Mouse (Mus musculus) liver, adult 2 months (tissue): Measurements from ENCODE around the gene Kalrn. TPM values are rescaled to one million over a fixed set of nuclear protein-coding genes. Genes with fewer than 3 reads are reported as not detected.
A peak's percentile ranks its signal among the peaks of the same experiment; 100 is the strongest.

ENCODE experiments used
- DNase-seq: peaks from one replicate; pipeline ENCODE4 v3.0.0-alpha.2; 2011; ENCODE audit warnings: low read depth, low spot score; ENCODE audit errors: extremely low read depth
- H3K27ac ChIP-seq: fragments of 200-500 bp; replicated peaks from 2 replicates; pipeline ENCODE4 v1.5.1; 2012; ENCODE audit warnings: low read depth, mild to moderate bottlenecking, control low read depth, inconsistent platforms, low read length; ENCODE audit not compliant: insufficient read depth
- H3K27me3 ChIP-seq: fragments of 200-500 bp; 2 replicates; pipeline ENCODE4 v1.6.1; 2012; ENCODE audit warnings: mild to moderate bottlenecking, moderate library complexity, low read length, inconsistent platforms; ENCODE audit not compliant: control insufficient read depth, insufficient read depth
- H3K36me3 ChIP-seq: fragments of 200-500 bp; 2 replicates; pipeline ENCODE4 v1.6.1; 2012; ENCODE audit warnings: low read length, inconsistent platforms; ENCODE audit not compliant: control insufficient read depth, insufficient read depth
- H3K4me1 ChIP-seq: fragments of 200-500 bp; 2 replicates; pipeline ENCODE4 v1.6.1; 2011; ENCODE audit warnings: low read length; ENCODE audit not compliant: control insufficient read depth, insufficient read depth
- H3K4me3 ChIP-seq: fragments of 200-500 bp; 2 replicates; pipeline ENCODE4 v1.5.1; 2011; ENCODE audit warnings: low read depth, mild to moderate bottlenecking, control low read depth, low read length, moderate library complexity; ENCODE audit not compliant: insufficient read depth
- H3K79me2 ChIP-seq: fragments of 200-500 bp; 2 replicates; pipeline ENCODE4 v1.6.1; 2012; ENCODE audit warnings: inconsistent platforms, mild to moderate bottlenecking, low read length, moderate library complexity; ENCODE audit not compliant: control insufficient read depth, insufficient read depth
- H3K9ac ChIP-seq: fragments of 200-500 bp; 2 replicates; pipeline ENCODE4 v1.6.1; 2012; ENCODE audit warnings: low read depth, mild to moderate bottlenecking, control low read depth, inconsistent platforms, low read length
- CTCF ChIP-seq: fragments of 200-500 bp; IDR thresholded peaks from 2 replicates; pipeline ENCODE4 v1.5.1; 2011; ENCODE audit warnings: low read depth, low read length, control low read depth
- POLR2A ChIP-seq: fragments of 200-500 bp; IDR thresholded peaks from 2 replicates; pipeline ENCODE4 v1.6.1; 2011; ENCODE audit warnings: low read length, control low read depth; ENCODE audit not compliant: insufficient read depth; ENCODE audit errors: extremely low read depth
- WGBS: fragments of 180-500 bp; shearing (Covaris S2); methylation state at CpG from one replicate; pipeline ENCODE4 v1.1.7; 2018; 5-methylcytosine and 5-hydroxymethylcytosine counted together
- polyA plus RNA-seq: library from polyadenylated mRNA; depleted of rRNA; stranded (reverse); fragments of >200 nt; gene quantifications from 2 replicates; pipeline ENCODE4 v1.2.3, GENCODE M21; 2012
- total RNA-seq: library from RNA; depleted of rRNA; stranded (reverse); fragments of >200 nt; gene quantifications from 2 replicates; pipeline ENCODE4 v1.2.3, GENCODE M21; 2014

Gene Kalrn
- total and polyA plus RNA-seq, 2 experiments = 14.0 to 34.8 TPM

DNA sequence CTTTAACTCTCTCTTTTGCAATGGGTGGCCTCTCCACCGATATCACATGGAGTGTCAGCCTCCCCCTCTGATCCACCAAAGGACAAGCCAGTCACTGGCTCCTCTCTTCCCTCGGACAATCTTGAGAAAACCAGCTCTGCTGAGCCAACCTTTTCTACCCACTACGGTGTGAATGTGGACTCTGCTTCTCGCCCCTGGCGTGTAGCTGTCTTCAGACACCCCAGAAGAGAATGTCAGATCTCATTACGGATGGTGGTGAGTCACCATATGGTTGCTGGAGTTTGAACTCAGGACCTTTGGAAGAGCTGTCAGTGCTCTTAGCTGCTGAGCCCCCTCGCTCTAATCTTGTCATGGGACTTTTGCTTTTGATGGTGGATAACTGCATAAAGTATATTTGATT, 452.0 kb downstream of the Kalrn start:
- H3K4me1 ChIP-seq = no peaks in the 10 kb centered on the region
- H3K9ac ChIP-seq = no peak overlapping the region
- H3K79me2 ChIP-seq = no peaks in the 10 kb centered on the region
- 72% methylated on average over 7 of the region's 7 CpGs for WGBS
- H3K27ac ChIP-seq = no peak overlapping the region
- no peak for DNase-seq
- H3K4me3 ChIP-seq = no peak overlapping the region
- no peaks in the 10 kb centered on the region for H3K27me3 ChIP-seq
- TF ChIP-seq CTCF = no peak
- no peak for TF ChIP-seq POLR2A
- H3K36me3 ChIP-seq = no peaks in the 10 kb centered on the region

DNA sequence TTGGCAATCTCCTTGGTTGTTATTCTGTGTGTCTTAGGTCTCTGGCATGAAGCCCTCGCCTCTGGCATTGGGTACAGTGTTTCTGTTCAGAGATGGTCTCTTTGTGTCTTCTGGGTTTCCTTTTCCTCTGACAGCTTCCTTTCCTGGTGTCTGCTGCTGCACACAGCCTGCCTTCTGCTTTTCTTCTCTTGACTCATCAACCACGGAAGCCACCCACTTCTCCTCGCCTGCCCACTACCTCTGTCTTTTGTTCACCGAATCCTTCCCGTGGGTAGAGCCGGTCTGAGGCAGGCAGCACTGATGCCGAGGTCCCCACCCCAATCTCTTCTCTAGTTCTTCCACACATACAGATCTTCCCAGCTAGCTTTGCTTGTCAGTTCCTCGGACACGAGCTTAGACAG, 452.5 kb downstream of the Kalrn start:
- TF ChIP-seq CTCF (no peak), POLR2A (no peak)
- Histone ChIP-seq H3K4me3 (no peak overlapping the region), H3K4me1 (no peaks in the 10 kb centered on the region), H3K9ac (no peak overlapping the region), H3K27ac (no peak overlapping the region), H3K36me3 (no peaks in the 10 kb centered on the region), H3K27me3 (no peaks in the 10 kb centered on the region), H3K79me2 (no peaks in the 10 kb centered on the region)
- no peak for DNase-seq
- 54% methylated on average over 9 of the region's 9 CpGs for WGBS

DNA sequence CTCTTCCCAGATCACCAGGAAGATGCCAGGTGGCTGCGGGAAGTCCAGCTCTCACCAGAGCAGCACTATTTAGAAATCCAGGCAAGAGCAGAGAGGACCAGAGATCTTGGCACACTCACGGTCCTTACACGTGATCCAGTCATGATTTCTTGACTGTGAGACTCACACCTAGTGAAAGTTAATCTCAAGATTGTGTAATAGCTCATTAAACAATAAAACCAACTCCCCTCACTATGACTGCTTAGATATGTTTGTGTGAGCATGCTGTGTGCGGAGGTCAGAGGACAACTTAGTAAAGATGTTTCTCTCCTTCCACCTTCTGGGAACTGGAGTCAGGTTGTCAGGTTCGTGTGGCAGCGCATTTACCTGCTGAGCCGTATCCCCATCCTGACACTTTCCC, 453.5 kb downstream of the Kalrn start:
- Histone ChIP-seq H3K4me3 (no peak overlapping the region), H3K36me3 (no peaks in the 10 kb centered on the region), H3K27ac (no peak overlapping the region), H3K79me2 (no peaks in the 10 kb centered on the region), H3K9ac (no peak overlapping the region), H3K27me3 (no peaks in the 10 kb centered on the region), H3K4me1 (no peaks in the 10 kb centered on the region)
- DNase-seq = peak; percentile 13
- WGBS = 84% methylated on average over 7 of the region's 7 CpGs
- TF ChIP-seq POLR2A = no peak
- no peak for TF ChIP-seq CTCF

DNA sequence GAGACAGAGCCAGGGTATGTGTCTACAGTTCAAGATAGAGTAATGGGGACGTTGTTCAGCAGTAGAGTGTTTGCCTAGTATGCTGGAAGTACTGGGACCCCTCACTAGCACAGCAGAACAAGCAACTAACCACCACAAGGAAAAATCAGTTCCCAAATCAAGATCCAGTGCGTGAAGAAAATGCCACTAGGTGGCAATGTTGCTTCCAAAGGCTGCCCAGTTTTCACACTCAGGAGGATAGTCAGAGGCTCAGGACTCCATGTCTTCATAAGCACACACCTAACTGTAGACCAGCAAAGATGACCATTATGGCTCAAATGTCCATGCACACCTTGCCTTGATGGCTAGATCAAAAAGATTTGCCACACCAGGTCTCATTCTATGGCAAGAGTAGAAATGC, 454.0 kb downstream of the Kalrn start:
- H3K27me3 ChIP-seq = no peaks in the 10 kb centered on the region
- no peak overlapping the region for H3K27ac ChIP-seq
- H3K4me3 ChIP-seq = no peak overlapping the region
- no peaks in the 10 kb centered on the region for H3K79me2 ChIP-seq
- H3K9ac ChIP-seq = no peak overlapping the region
- peak; percentile 29 for DNase-seq
- 27% methylated on average over 2 of the region's 2 CpGs for WGBS
- no peaks in the 10 kb centered on the region for H3K4me1 ChIP-seq
- no peaks in the 10 kb centered on the region for H3K36me3 ChIP-seq
- TF ChIP-seq POLR2A = no peak
- TF ChIP-seq CTCF = peak; percentile 54

DNA sequence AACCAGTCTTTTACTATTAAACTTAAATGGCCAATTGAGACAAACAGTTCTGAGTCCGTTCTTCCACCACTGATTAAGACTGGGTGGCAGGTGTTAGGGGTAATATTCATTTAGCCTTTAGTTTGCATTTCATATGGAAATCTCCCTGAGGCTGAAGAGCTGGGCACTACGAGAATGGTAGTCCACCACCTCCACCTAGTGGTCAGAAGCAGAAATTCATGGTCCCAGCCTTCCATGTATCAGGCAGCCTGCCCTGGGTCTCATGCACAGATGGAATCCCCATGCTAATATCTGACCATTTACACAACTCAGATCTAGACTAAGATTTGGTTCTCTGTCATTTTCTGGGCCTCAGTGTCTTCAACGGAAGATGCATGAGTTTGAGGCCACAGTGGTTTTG, 458.7 kb downstream of the Kalrn start:
- Histone ChIP-seq H3K9ac (no peak overlapping the region), H3K4me3 (no peak overlapping the region), H3K4me1 (peaks cover 7% of the 10 kb centered on the region; the same call in 1 of the 2 replicates), H3K27me3 (no peaks in the 10 kb centered on the region), H3K36me3 (no peaks in the 10 kb centered on the region), H3K79me2 (no peaks in the 10 kb centered on the region), H3K27ac (no peak overlapping the region)
- TF ChIP-seq CTCF = peak; percentile 87
- TF ChIP-seq POLR2A = no peak
- DNase-seq = peak; percentile 46
- WGBS = 10% methylated on average over 3 of the region's 3 CpGs

DNA sequence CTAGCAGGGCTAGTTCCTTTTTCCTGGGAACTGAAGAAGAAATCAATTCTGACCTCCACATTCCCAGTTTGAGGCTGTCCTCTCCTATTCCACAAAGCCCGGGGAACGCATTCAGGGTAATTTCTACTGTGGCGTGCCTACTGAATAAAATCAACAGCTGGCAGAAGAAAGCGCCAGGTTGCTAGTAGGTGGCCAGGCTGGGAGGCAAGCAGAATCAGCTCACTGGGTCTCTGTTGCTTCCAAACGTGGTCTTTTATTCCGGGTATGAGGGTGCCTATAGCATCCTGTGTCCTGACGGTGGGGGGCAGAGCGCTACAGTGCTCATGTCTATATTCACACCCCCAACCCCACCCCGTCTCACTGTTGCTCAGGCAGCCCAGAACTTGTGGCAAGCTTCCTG, 460.2 kb downstream of the Kalrn start:
- DNase-seq = no peak
- 84% methylated on average over 9 of the region's 9 CpGs for WGBS
- Histone ChIP-seq H3K79me2 (no peaks in the 10 kb centered on the region), H3K36me3 (no peaks in the 10 kb centered on the region), H3K4me3 (no peak overlapping the region), H3K9ac (no peak overlapping the region), H3K27ac (no peak overlapping the region), H3K4me1 (peaks cover 7% of the 10 kb centered on the region; the same call in 1 of the 2 replicates), H3K27me3 (no peaks in the 10 kb centered on the region)
- TF ChIP-seq POLR2A (no peak), CTCF (no peak)
